Mouse (Mus musculus) bone marrow, adult 2 months (tissue): ENCODE measurements at regions not wholly inside any gene's neighbourhood (a gene's known extent, or its start where the extent isn't known, plus 50 kb on each side); places are given as distances from the start of the nearest gene placed in this dataset.

Experiments
- H3K27ac ChIP-seq: fragments of 200-500 bp; 2 replicates; pipeline ENCODE4 v1.5.1; 2012; ENCODE audit warnings: low read depth, mild to moderate bottlenecking, control low read depth, inconsistent platforms, low read length; ENCODE audit not compliant: control insufficient read depth, poor library complexity, insufficient read depth
- H3K4me1 ChIP-seq: fragments of 200-500 bp; 2 replicates; pipeline ENCODE4 v1.6.1; 2011; ENCODE audit warnings: low read length; ENCODE audit not compliant: control insufficient read depth, insufficient read depth
- H3K4me3 ChIP-seq: fragments of 200-500 bp; replicated peaks from 2 replicates; pipeline ENCODE3; 2011; ENCODE audit warnings: mild to moderate bottlenecking, low read depth, low read length, control low read depth; ENCODE audit not compliant: control insufficient read depth
- CTCF ChIP-seq: fragments of 200-500 bp; IDR thresholded peaks from 2 replicates; pipeline ENCODE4 v1.5.1; 2011; ENCODE audit warnings: low read length, control low read depth; ENCODE audit not compliant: control insufficient read depth, insufficient read depth
- POLR2A ChIP-seq: fragments of 200-500 bp; IDR thresholded peaks from 2 replicates; pipeline ENCODE4 v1.6.1; 2011; ENCODE audit warnings: low read depth, mild to moderate bottlenecking, control low read depth, low read length, borderline replicate concordance; ENCODE audit not compliant: control insufficient read depth
- WGBS: fragments of 180-500 bp; shearing (Covaris S2); methylation state at CpG from one replicate; pipeline ENCODE4 v1.1.7; 2018; 5-methylcytosine and 5-hydroxymethylcytosine counted together

- peaks cover 1% of the 10 kb centered on the region; the same call in 1 of the 2 replicates for H3K4me1 ChIP-seq
- TF ChIP-seq POLR2A: no peak
- no peak overlapping the region for H3K4me3 ChIP-seq
- H3K27ac ChIP-seq: peak overlapping the region; percentile 67
- 33% methylated on average over 5 of the region's 5 CpGs for WGBS
Measured at GRCm38 (mm10) chr14:15061966-15062860, 259.0 kb downstream of the Nek10 start.

GRCm38 (mm10) chr14:15062861-15063418, 259.7 kb downstream of the Nek10 start:
- TF ChIP-seq POLR2A: no peak
- TF ChIP-seq CTCF: no peak
- WGBS: 11% methylated on average over 4 of the region's 4 CpGs
- peak overlapping the region; percentile 15; the same call in 1 of the 2 replicates for H3K27ac ChIP-seq

GRCm38 (mm10) chr14:15064991-15065525, 261.8 kb downstream of the Nek10 start:
- TF ChIP-seq CTCF: no peak
- TF ChIP-seq POLR2A: no peak
- 63% methylated on average over 5 of the region's 5 CpGs for WGBS

More at GRCm38 (mm10) chr14:15062861-15063418, 259.7 kb downstream of the Nek10 start:
- Histone ChIP-seq H3K4me3 (no peak overlapping the region), H3K4me1 (peaks cover 1% of the 10 kb centered on the region; the same call in 1 of the 2 replicates)

GRCm38 (mm10) chr14:15075877-15076276, 272.7 kb downstream of the Nek10 start:
- no peaks in the 10 kb centered on the region for H3K4me1 ChIP-seq
- TF ChIP-seq CTCF (no peak), POLR2A (no peak)
- no peak overlapping the region for H3K4me3 ChIP-seq
- 47% methylated on average over 3 of the region's 3 CpGs for WGBS
- H3K27ac ChIP-seq: no peak overlapping the region

More at GRCm38 (mm10) chr14:15064991-15065525, 261.8 kb downstream of the Nek10 start:
- Histone ChIP-seq H3K4me3 (no peak overlapping the region), H3K27ac (no peak overlapping the region), H3K4me1 (peaks cover 1% of the 10 kb centered on the region; the same call in 1 of the 2 replicates)

GRCm38 (mm10) chr14:15082889-15083288, 279.7 kb downstream of the Nek10 start:
- H3K4me1 ChIP-seq: no peaks in the 10 kb centered on the region
- WGBS: 77% methylated on average over 2 of the region's 2 CpGs
- no peak overlapping the region for H3K4me3 ChIP-seq
- H3K27ac ChIP-seq: no peak overlapping the region
- TF ChIP-seq CTCF: no peak
- no peak for TF ChIP-seq POLR2A

- 6% methylated on average over 1 of the region's 1 CpGs for WGBS
- H3K4me3 ChIP-seq: no peak overlapping the region
- H3K27ac ChIP-seq: no peak overlapping the region
- TF ChIP-seq POLR2A (no peak), CTCF (no peak)
- H3K4me1 ChIP-seq: no peaks in the 10 kb centered on the region
Measured at GRCm38 (mm10) chr14:15083812-15084211, 280.6 kb downstream of the Nek10 start.

GRCm38 (mm10) chr14:15087061-15087460, 283.8 kb downstream of the Nek10 start:
- H3K4me1 ChIP-seq: no peaks in the 10 kb centered on the region
- no peak for TF ChIP-seq POLR2A
- no peak for TF ChIP-seq CTCF
- no peak overlapping the region for H3K27ac ChIP-seq
- H3K4me3 ChIP-seq: no peak overlapping the region
- 70% methylated on average over 5 of the region's 5 CpGs for WGBS

GRCm38 (mm10) chr14:15096865-15097264, 293.6 kb downstream of the Nek10 start:
- WGBS: 0% methylated on average over 1 of the region's 1 CpGs
- Histone ChIP-seq H3K4me3 (no peak overlapping the region), H3K27ac (no peak overlapping the region), H3K4me1 (no peaks in the 10 kb centered on the region)
- TF ChIP-seq CTCF (no peak), POLR2A (no peak)
